Mouse (Mus musculus) induced T-regulatory cell, adult 2 months (primary cell): ENCODE results near the gene Ttc7b.

Experiments
- DNase-seq: peaks from one replicate; pipeline ENCODE4 v3.0.0-alpha.2; 2012; ENCODE audit warnings: low read depth

Gene Ttc7b

DNA sequence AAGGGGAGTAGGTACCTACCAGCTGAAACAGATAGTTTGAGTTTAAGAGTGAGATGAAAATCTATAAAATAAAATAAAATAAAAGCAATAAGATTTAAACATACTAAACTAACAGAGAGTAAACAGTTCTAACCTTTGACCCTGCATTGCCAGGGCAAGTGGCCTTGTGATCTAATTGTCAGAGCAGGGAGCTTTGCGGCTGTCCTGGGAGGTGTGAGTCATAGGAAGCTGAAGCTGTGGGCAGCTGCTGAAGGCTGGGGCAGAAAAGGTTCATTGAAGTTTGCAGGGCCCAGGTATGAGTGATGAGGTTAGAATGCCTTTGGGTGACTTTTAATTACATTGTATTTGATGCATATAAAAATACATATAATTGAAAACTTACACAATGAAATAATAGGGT is 5.3 kb upstream of the Ttc7b start:
- no peak for DNase-seq

GRCm38 (mm10) chr12:100520077-100520793 is 391 bp downstream of the Ttc7b start:
- DNase-seq = peak; percentile 49

DNA sequence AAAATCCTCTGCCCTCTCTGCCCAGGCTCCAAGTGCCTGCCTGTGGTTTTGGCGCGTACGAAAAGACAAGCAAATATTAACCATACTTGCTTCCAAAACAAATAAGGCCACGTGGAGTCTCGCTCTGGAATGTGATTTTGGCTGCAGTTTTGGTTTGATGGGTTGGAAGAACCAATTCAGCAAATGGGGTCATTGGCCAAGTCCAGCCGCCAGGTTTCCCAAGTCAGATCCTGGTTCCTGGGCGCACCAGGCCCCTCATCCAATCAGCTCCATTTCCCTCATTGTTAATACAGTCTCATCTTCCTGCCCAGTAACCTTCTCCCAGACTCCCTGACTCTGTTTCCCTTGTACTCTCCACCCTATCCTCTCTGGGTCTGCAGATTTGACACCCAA is 946 bp downstream of the Ttc7b start:
- DNase-seq = no peak

- no peak for DNase-seq
Measured at GRCm38 (mm10) chr12:100517371-100517770, 3.3 kb downstream of the Ttc7b start.

GRCm38 (mm10) chr12:100516161-100516838 is 4.3 kb downstream of the Ttc7b start:
- DNase-seq = no peak

DNA sequence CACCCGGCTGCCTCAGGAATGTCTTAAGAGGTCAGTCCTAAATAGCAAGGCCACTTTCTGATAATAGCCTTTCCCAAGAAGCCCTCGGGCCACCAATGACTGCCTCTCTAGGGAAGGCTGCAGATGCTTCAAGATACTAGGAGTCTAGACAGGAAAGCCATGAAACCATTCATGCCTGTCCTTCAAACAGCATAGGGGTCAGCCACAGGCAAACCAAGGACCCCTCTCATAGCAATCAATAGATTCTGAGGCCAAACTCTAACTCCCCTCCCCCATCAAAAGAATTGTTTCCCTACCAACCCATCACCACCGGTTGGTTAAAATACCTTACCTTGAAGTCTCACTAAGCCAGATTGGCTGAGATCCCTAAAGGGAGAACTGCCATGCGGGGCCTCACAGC is 5.1 kb downstream of the Ttc7b start:
- no peak for DNase-seq

GRCm38 (mm10) chr12:100514611-100515010 is 6.0 kb downstream of the Ttc7b start:
- DNase-seq = no peak

DNA sequence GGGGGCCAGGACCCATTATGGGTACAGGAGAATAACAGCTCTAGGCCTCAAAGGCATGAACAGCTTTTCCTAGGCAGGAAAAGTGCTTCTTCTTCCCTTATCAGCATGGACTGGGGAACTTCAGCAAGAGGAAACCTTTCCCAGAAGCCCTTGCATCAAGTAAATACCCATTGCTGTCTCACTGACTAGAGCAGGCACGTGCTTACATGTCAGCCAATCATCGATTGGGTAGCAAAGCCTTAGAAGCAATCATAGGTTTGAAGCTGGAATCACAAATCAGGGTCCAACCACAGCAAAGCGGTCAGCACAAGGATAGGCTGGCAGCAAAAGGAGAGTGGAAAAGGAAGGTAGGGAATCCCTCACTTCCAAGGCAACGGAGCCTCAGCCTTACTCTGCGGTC is 7.5 kb downstream of the Ttc7b start:
- DNase-seq = no peak

- no peak for DNase-seq
Measured at GRCm38 (mm10) chr12:100512641-100513040, 8.0 kb downstream of the Ttc7b start.

DNA sequence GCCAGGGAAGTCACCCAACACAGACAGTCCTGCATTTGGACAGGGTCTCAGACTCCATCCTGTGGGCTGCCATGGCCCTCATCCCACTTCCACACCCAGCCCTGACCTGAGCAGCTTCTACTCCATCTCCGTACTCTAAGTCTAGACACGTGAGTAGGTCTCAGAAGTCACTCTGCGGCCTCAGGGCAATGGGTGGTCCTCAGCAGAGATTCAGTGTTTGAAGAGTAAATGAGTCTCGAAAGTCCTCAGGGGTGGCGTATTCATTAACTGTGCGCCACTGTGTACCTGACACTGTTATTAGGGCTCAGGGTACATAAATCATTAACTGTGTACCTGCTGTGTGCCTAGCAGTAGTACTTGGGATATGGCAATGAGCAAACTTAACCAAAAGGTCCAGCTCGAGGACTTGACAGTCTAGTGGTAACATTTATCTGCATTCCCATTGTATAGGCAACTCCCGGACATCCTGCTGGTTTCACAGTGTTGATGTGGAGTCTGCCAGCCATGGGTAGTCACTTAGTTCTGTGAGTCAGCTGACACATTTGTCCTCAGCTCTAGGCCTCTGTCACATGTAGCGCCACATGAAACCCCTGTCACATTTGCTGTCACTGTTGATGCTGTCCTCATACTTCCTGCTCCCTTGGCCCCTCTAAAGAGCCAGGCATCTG is 10.9 kb downstream of the Ttc7b start:
- DNase-seq = no peak

DNA sequence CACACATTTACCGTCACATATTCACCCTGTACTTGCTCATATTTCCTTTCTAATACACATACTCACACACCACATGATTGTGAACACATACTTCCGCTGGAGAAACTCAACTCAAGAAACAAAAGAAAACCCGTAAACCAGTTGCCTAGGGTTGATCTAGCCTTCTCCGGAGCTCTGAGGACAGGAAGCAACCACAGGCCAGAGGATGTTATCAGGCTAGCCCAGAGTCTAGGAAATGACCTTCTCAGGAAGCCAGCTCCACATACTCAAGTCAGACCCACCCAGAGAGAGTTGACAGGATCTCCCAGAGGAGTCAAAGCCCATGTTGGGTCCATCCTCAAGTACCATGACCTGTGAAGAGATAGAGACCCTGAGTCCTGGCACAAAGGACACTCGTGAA is 12.0 kb downstream of the Ttc7b start:
- DNase-seq = peak; percentile 28

DNA sequence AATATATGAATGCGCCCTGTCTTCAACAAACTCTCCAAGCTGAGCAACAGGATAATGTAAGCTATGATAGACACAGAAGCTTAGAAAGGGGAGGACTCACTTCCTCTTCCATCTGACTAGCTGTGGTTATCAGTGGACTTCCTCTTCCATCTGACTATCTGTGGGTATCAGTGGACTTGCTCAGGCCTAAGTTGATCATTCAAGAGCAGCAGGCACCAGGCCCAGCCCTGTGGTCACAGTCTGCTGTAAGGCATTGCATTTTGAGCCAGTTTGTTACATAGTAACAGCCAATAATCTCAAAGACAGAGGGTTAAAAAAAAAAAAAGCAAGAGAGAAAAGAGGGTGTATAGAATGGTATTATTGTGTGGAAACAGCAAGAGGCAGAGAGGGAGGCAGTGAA is 15.1 kb downstream of the Ttc7b start:
- DNase-seq = no peak

DNA sequence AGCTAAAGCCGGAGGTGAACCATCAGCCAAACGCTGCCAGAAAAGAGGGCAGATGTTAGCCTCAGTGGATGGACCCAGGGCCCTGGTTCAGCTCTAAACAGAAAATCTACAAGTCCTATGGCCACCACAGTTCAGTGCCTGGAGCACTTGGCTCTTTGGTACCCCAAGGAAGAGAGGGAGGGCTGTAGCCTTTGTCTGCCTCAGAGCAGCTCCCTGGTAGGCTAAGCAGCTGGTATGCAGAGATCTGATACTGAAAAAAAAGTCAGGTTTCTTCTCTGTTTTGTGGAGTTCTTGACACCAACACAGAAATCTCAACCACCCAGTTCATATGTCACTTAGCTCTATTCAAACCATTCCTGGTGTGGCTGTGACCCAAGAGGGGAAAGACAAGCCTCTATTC is 16.0 kb downstream of the Ttc7b start:
- DNase-seq = no peak

DNA sequence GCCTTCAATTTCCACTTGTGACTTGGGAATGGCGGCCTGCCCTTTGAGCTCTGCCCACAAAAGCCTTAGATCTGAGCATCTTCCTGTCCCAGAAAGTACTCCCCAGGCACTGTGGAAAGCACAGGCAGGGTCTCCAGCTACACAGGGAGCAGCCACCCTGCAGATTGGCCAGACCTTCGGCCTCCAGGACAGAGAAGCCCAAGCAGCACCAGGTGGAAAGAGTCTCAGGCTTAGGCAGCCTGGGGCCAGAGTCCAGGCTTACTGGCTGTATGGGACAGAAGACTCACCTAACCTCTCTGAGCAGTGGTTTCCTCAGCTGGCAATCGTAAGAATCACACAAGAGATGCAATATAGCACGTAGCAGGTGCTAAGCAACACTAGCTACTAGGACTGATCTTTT is 17.0 kb downstream of the Ttc7b start:
- no peak for DNase-seq

DNA sequence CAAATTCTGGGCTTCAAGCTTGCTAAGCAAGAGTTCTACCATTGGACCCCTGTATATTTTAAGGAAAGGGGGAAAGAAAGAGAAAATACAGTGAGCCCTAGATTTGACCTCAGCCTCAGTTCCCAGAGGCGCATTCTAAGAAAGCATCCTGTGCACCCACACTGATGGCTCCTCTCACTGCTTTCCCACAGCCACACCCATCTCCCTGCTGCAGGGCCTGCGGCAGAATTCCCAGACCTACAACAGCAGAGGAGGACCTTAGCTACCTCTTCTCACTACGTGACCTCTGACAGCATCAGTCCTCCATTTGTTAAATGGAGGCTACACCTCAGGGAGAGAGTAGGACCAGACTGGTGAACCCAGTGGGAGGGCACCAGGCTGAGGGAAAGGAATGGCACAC is 18.1 kb downstream of the Ttc7b start:
- DNase-seq = no peak

GRCm38 (mm10) chr12:100501261-100501660 is 19.4 kb downstream of the Ttc7b start:
- DNase-seq = peak; percentile 54

DNA sequence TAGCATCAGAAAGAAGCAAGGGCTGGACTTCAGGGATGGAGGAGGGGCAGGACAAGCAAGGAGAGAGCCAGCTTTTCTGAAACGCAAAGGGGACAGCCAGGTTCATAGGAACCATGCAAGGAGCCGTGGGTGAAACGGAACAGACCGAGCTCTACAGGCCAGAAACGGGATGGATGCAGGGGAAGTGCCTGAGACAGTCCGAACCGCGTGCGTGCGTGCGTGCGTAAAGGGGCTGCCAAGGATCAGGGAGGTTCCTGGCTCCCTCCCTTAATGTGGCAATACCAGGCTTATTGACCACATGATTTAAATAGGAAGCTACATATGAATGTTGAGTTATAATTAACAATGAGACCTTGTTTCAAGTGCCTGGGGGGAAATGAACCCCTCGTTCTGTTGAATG is 21.2 kb downstream of the Ttc7b start:
- no peak for DNase-seq

GRCm38 (mm10) chr12:100498006-100498405 is 22.6 kb downstream of the Ttc7b start:
- DNase-seq = no peak

GRCm38 (mm10) chr12:100495083-100495482 is 25.5 kb downstream of the Ttc7b start:
- no peak for DNase-seq

- no peak for DNase-seq
Measured at GRCm38 (mm10) chr12:100493211-100493610, 27.4 kb downstream of the Ttc7b start.

DNA sequence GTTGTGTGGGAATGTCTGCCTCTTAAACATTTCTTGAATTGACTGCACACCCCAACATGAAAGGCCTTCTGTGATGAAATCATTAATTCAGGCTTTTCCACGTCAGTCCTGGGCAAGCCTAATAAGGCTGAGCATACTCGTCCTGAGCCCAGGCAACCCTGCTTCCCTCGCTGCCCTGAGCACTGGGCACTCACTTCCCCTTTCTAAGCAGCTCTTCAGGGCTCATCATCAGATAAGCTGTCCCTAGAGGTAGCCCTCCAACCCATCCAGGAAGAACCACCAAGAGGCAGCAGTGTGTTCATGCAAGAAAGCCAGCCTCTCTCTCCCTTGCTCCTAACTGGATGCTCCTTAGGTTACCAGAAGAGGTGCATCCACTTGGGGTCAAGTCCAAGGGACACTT is 27.9 kb downstream of the Ttc7b start:
- DNase-seq = no peak

GRCm38 (mm10) chr12:100491967-100492611 is 28.5 kb downstream of the Ttc7b start:
- DNase-seq = no peak

GRCm38 (mm10) chr12:100489799-100490198 is 30.8 kb downstream of the Ttc7b start:
- DNase-seq = no peak
